Mouse (Mus musculus) lung, postnatal 0 days (tissue): Measurements from ENCODE around the gene Krtap6-2.

Experiments
- CTCF ChIP-seq: IDR thresholded peaks from 2 replicates; pipeline ENCODE4 v1.5.1; 2016; ENCODE audit warnings: antibody characterized with exemption, mild to moderate bottlenecking
- EP300 ChIP-seq: IDR thresholded peaks from 2 replicates; pipeline ENCODE4 v1.6.1; 2016; ENCODE audit warnings: antibody characterized with exemption, mild to moderate bottlenecking, control low read depth

DNA sequence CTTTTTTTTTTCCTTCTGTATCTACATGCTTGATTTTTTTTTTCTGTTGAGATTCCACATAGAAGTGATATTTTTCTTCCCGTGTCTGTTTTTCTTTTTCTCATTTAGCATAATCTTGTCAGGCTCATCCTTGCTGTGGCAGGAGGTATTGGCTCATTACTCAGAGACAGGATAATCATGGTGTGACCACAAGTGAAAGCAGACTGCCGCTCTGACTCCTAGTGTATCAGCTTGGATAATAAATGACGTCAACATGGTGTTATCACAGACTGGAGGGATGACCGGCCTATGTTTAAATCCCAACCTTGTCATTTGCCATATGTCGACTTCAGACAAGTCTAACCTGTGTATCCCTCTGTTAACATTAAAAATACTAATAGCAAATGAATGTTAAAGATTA, 41.3 kb upstream of the Krtap6-2 start:
- TF ChIP-seq CTCF (no peak), EP300 (no peak)
